Mouse (Mus musculus) forebrain, embryonic 15.5 days (tissue): ENCODE results near the gene Stx2. TPM values are rescaled to one million over a fixed set of nuclear protein-coding genes. Genes with fewer than 3 reads are reported as not detected.
A peak's percentile ranks its signal among the peaks of the same experiment; 100 is the strongest.
"Not testable (repeated sequence)": the region's sequence is repeated elsewhere in the genome, so short reads cannot be mapped to it uniquely, and the experiment has no call there.

Experiments used
- ATAC-seq: fragments of 200-750 bp; cut with Nextera tagmentation; replicated peaks from 2 replicates; pipeline ENCODE4 v1.8.0; 2017; ENCODE audit warnings: mild to moderate bottlenecking, moderate TSS enrichment, moderate library complexity
- H3K27ac ChIP-seq: fragments of 300-500 bp; sonication (generic); replicated peaks from 2 replicates; pipeline ENCODE4 v1.5.1; 2015; ENCODE audit warnings: mild to moderate bottlenecking, inconsistent platforms
- H3K27me3 ChIP-seq: fragments of 300-500 bp; sonication (generic); 2 replicates; pipeline ENCODE4 v1.6.1; 2015; ENCODE audit warnings: inconsistent platforms
- H3K36me3 ChIP-seq: fragments of 300-500 bp; sonication (generic); 2 replicates; pipeline ENCODE4 v1.6.1; 2015; ENCODE audit warnings: mild to moderate bottlenecking, inconsistent platforms
- H3K4me1 ChIP-seq: fragments of 300-500 bp; sonication (generic); 2 replicates; pipeline ENCODE4 v1.6.1; 2015; ENCODE audit warnings: inconsistent platforms
- H3K4me2 ChIP-seq: fragments of 300-500 bp; sonication (generic); replicated peaks from 2 replicates; pipeline ENCODE4 v1.6.1; 2015; ENCODE audit warnings: mild to moderate bottlenecking, inconsistent platforms
- H3K4me3 ChIP-seq: fragments of 300-500 bp; sonication (generic); 2 replicates; pipeline ENCODE4 v1.5.1; 2015; ENCODE audit warnings: mild to moderate bottlenecking, inconsistent platforms
- H3K9ac ChIP-seq: fragments of 300-500 bp; sonication (generic); replicated peaks from 2 replicates; pipeline ENCODE4 v1.6.1; 2015; ENCODE audit warnings: mild to moderate bottlenecking, inconsistent platforms
- H3K9me3 ChIP-seq: fragments of 300-500 bp; sonication (generic); 2 replicates; pipeline ENCODE4 v1.6.1; 2016; ENCODE audit warnings: inconsistent platforms
- WGBS: fragments of 180-500 bp; shearing (Covaris S2); methylation state at CpG from one replicate; pipeline ENCODE4 v1.1.7; 2015; ENCODE audit warnings: mixed read lengths; 5-methylcytosine and 5-hydroxymethylcytosine counted together
- polyA plus RNA-seq: library from polyadenylated mRNA; unstranded; fragments of >200 nt; fragmentation: Nextera tagmentation; extraction: Ambion mirVana; gene quantifications from 2 replicates; pipeline ENCODE4 v1.2.1, GENCODE M21; 2015

Stx2 gene
- polyA plus RNA-seq, 1 experiment from 2014 or later, result 21.3 TPM

GRCm38 (mm10) chr5:128977466-128977865 lies 30.9 kb downstream of the Stx2 start:
- H3K4me2 ChIP-seq, H3K9ac ChIP-seq, H3K9me3 ChIP-seq, ATAC-seq, H3K27me3 ChIP-seq, H3K4me3 ChIP-seq, H3K27ac ChIP-seq, H3K4me1 ChIP-seq, H3K36me3 ChIP-seq: not testable (repeated sequence)
- WGBS, result 83% methylated on average over 1 of the region's 1 CpGs

- H3K9ac ChIP-seq, result no peak overlapping the region
- no peak for ATAC-seq
- H3K4me2 ChIP-seq, result no peak overlapping the region
- WGBS, result 6% methylated on average over 4 of the region's 4 CpGs
- no peaks in the 10 kb centered on the region for H3K27me3 ChIP-seq
- H3K4me1 ChIP-seq, result no peaks in the 10 kb centered on the region
- no peaks in the 10 kb centered on the region for H3K9me3 ChIP-seq
- no peak overlapping the region for H3K4me3 ChIP-seq
- no peaks in the 10 kb centered on the region for H3K36me3 ChIP-seq
- H3K27ac ChIP-seq, result no peak overlapping the region
These were observed 32.1 kb downstream of the Stx2 start for GRCm38 (mm10) chr5:128976266-128976665.

GRCm38 (mm10) chr5:128971298-128971697 lies 37.1 kb downstream of the Stx2 start:
- Histone ChIP-seq H3K9me3 (no peaks in the 10 kb centered on the region), H3K27me3 (no peaks in the 10 kb centered on the region), H3K36me3 (no peaks in the 10 kb centered on the region), H3K4me3 (no peak overlapping the region), H3K4me2 (no peak overlapping the region), H3K4me1 (no peaks in the 10 kb centered on the region), H3K9ac (0 out of 2 replicates have a peak overlapping the region, but pooled peaks have one; percentile 24), H3K27ac (no peak overlapping the region)
- no peak; the same call in 1 of the 2 replicates for ATAC-seq
- WGBS, result 18% methylated on average over 14 of the region's 14 CpGs

- Histone ChIP-seq H3K27ac (no peak overlapping the region), H3K27me3 (no peaks in the 10 kb centered on the region), H3K36me3 (no peaks in the 10 kb centered on the region), H3K4me3 (no peak overlapping the region), H3K4me1 (no peaks in the 10 kb centered on the region), H3K9ac (0 out of 2 replicates have a peak overlapping the region, but pooled peaks have one; percentile 24), H3K4me2 (no peak overlapping the region), H3K9me3 (no peaks in the 10 kb centered on the region)
- no peak for ATAC-seq
- 70% methylated on average over 10 of the region's 10 CpGs for WGBS
These were observed 37.5 kb downstream of the Stx2 start for GRCm38 (mm10) chr5:128970878-128971277.

DNA sequence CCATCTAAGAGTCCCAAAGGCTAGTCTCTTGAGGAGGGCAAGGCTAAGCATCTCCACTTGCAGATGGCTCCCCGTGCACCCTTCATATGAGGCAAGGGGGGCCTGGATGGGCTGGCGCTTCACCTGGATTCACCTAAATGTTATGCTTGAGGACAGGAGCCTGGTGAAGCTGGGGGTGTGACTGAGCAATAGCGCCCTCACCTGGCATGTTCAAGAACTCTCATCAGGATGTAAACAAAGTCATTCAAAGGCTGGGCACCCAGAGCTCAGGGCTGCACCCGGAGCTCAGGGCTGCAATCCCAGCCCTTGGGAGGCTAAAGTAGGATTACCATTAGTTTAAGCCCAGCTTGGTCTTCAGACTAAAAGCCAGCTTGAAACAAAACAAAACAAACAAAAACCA lies 44.0 kb downstream of the Stx2 start:
- Histone ChIP-seq H3K4me3 (no peak overlapping the region), H3K9ac (no peak overlapping the region), H3K27ac (no peak overlapping the region), H3K4me1 (no peaks in the 10 kb centered on the region), H3K27me3 (no peaks in the 10 kb centered on the region), H3K36me3 (no peaks in the 10 kb centered on the region), H3K9me3 (peaks cover 4% of the 10 kb centered on the region; the same call in 1 of the 2 replicates), H3K4me2 (no peak overlapping the region)
- WGBS, result 59% methylated on average over 4 of the region's 4 CpGs
- no peak for ATAC-seq

- H3K4me2 ChIP-seq, result no peak overlapping the region
- ATAC-seq, result no peak
- no peak overlapping the region for H3K4me3 ChIP-seq
- no peaks in the 10 kb centered on the region for H3K27me3 ChIP-seq
- no peaks in the 10 kb centered on the region for H3K4me1 ChIP-seq
- 88% methylated on average over 3 of the region's 3 CpGs for WGBS
- peaks cover 4% of the 10 kb centered on the region; the same call in 1 of the 2 replicates for H3K9me3 ChIP-seq
- H3K9ac ChIP-seq, result no peak overlapping the region
- no peaks in the 10 kb centered on the region for H3K36me3 ChIP-seq
- no peak overlapping the region for H3K27ac ChIP-seq
These were observed 49.5 kb downstream of the Stx2 start for GRCm38 (mm10) chr5:128958916-128959315.

DNA sequence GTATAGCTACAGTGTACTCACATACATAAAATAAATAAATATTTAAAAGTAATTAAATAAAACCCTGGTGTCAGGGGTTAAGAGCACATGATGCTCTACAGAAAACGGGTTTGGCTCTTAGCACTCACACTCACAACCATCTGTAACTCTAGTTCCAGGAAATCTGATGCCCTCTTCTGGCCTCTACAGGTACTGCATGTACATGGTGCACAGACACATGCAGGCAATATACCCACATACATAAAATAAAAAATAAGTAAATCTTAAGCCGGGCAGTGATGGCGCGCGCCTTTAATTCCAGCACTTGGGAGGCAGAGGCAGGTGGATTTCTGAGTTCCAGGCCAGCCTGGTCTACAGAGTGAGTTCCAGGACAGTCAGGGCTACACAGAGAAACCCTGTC lies 54.0 kb downstream of the Stx2 start:
- ATAC-seq, H3K27ac ChIP-seq, H3K9ac ChIP-seq, H3K27me3 ChIP-seq, H3K4me2 ChIP-seq, H3K9me3 ChIP-seq, H3K4me3 ChIP-seq, H3K36me3 ChIP-seq: not testable (repeated sequence)
- WGBS, result 91% methylated on average over 5 of the region's 5 CpGs
- H3K4me1 ChIP-seq, result peaks cover 17% of the 10 kb centered on the region

DNA sequence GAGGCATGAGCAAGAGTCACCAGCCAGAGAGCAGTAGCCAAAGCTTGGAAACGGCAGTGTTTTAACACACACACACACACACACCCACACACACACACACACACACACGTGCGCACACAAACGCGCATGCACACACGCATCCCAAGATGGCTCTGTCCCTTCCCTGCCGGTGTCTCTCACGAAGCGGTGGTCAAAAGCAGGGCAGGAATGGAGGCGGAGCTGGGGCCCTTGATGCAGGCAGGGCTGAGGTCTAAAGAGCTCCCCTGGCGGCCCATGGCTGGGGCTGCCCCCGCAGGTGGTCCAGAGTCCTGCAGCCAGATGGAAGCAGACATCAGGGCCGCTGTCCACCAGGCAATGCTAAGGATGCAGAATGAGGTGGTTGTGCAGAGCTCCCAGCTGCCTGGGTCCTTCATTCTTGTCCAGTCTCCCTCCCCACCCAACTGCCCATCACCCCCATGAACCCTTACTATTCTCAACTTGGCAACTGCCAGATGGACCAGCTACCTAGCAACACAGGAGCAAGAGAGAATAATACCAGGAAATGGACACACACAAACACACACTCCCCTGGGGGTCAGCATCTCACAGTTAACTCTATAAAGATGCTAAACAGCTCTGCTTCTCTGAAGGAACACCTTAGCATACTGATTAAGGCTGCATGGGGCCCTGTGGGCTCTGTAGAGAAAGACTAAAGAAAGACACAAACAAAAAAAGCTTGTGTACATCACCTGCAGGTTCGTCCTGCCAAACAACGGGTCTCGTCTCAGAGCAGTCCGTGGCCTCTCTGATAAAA lies 54.9 kb downstream of the Stx2 start, which contains the start of gene Rimbp2:
Gene Rimbp2, minus strand, starts transcription at position 209 of the 793 bp plus-strand sequence.
- Histone ChIP-seq H3K27me3 (no peaks in the 10 kb centered on the region), H3K9ac (peak within 1 kb of the TSS; percentile 62), H3K27ac (peak within 1 kb of the TSS; percentile 82), H3K4me3 (peak within 1 kb of the TSS; percentile 56), H3K4me1 (peaks cover 17% of the 10 kb centered on the region), H3K4me2 (peak within 1 kb of the TSS; percentile 83), H3K36me3 (no peaks in the 10 kb centered on the region), H3K9me3 (no peaks in the 10 kb centered on the region)
- peak; percentile 62 for ATAC-seq
- 10% methylated on average over 16 of the region's 17 CpGs for WGBS

GRCm38 (mm10) chr5:128952291-128953195 lies 55.8 kb downstream of the Stx2 start:
- Histone ChIP-seq H3K9ac (peak overlapping the region; percentile 62), H3K4me2 (peak overlapping the region; percentile 83), H3K4me3 (peak overlapping the region; percentile 56), H3K36me3 (no peaks in the 10 kb centered on the region), H3K27ac (peak overlapping the region; percentile 82), H3K4me1 (peaks cover 17% of the 10 kb centered on the region), H3K9me3 (no peaks in the 10 kb centered on the region), H3K27me3 (no peaks in the 10 kb centered on the region)
- WGBS, result under 1% methylated on average over 35 of the region's 35 CpGs
- peak; percentile 69 for ATAC-seq

GRCm38 (mm10) chr5:128951472-128951871 lies 56.9 kb downstream of the Stx2 start:
- Histone ChIP-seq H3K4me2 (peak overlapping the region; percentile 83), H3K36me3 (no peaks in the 10 kb centered on the region), H3K4me1 (peaks cover 17% of the 10 kb centered on the region), H3K9ac (peak overlapping the region; percentile 62; the same call in 1 of the 2 replicates), H3K9me3 (no peaks in the 10 kb centered on the region), H3K27ac (no peak overlapping the region), H3K4me3 (peak overlapping the region; percentile 56), H3K27me3 (no peaks in the 10 kb centered on the region)
- ATAC-seq, result no peak
- 49% methylated on average over 4 of the region's 4 CpGs for WGBS

DNA sequence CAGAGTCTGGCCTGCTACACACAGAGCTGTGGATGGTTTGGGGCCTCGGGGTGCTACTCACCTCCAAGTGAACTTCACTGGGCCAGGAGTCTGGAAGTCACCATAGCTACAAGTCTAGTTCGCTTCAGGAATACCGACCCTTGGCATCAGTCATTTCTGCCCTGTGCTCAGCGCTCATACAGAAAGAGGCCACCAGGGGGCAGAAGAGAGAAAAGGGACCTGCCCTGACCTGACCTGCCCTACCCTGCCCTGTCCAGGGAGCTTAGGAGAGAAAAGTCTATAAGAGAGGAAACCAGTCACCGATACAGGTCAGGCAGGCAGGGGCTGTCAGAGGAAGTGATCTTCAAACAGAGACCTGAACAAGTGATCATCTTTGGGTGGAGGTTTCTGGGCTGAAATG lies 61.3 kb downstream of the Stx2 start:
- no peaks in the 10 kb centered on the region for H3K27me3 ChIP-seq
- H3K9me3 ChIP-seq, result no peaks in the 10 kb centered on the region
- H3K27ac ChIP-seq, result no peak overlapping the region
- H3K4me3 ChIP-seq, result no peak overlapping the region
- H3K4me2 ChIP-seq, result no peak overlapping the region
- WGBS, result 74% methylated on average over 5 of the region's 5 CpGs
- peaks cover 2% of the 10 kb centered on the region; the same call in 1 of the 2 replicates for H3K4me1 ChIP-seq
- H3K9ac ChIP-seq, result no peak overlapping the region
- H3K36me3 ChIP-seq, result no peaks in the 10 kb centered on the region
- no peak for ATAC-seq

DNA sequence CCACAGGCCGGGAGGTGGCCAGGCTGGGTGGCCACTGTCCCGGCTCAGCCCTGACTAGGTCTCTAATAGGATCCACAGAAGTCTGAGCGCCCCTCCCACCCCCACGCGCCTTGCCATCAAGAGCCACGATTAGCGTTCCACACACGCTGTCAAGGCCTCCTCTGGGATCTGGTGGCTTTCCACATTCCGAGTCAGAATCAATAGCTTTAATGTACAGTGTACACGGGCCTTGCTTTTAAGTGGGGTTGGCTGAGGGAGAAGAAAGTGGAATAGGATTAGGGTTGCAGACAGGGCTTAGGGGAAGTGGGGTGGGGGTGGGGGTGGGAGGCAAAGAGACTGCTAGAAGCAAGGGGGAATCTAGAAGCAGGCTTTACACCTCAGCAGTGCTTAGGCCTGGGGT lies 67.9 kb downstream of the Stx2 start:
- Histone ChIP-seq H3K4me1 (peaks cover 5% of the 10 kb centered on the region), H3K27me3 (no peaks in the 10 kb centered on the region), H3K27ac (no peak overlapping the region), H3K9ac (no peak overlapping the region), H3K4me3 (no peak overlapping the region), H3K4me2 (no peak overlapping the region), H3K36me3 (no peaks in the 10 kb centered on the region), H3K9me3 (no peaks in the 10 kb centered on the region)
- ATAC-seq, result no peak
- WGBS, result 83% methylated on average over 10 of the region's 10 CpGs
